Mouse (Mus musculus) heart, adult 2 months (tissue): Measurements from ENCODE around the gene Fam78a. TPM values are rescaled to one million over a fixed set of nuclear protein-coding genes. Genes with fewer than 3 reads are reported as not detected.

Experiments used
- DNase-seq, 2 experiments: peaks; one replicate each; pipeline ENCODE4 v3.0.0; 2021
- H3K27ac ChIP-seq: fragments of 200-600 bp; 2 replicates; pipeline ENCODE4 v1.8.1; 2022
- H3K27me3 ChIP-seq: fragments of 200-500 bp; 2 replicates; pipeline ENCODE4 v1.6.1; 2012; ENCODE audit warnings: mild to moderate bottlenecking, low read length, inconsistent platforms, mixed read lengths; ENCODE audit not compliant: control insufficient read depth, insufficient read depth
- H3K36me3 ChIP-seq: fragments of 200-500 bp; 2 replicates; pipeline ENCODE4 v1.6.1; 2012; ENCODE audit warnings: low read length, inconsistent platforms; ENCODE audit not compliant: control insufficient read depth, insufficient read depth
- H3K4me1 ChIP-seq: fragments of 200-500 bp; 2 replicates; pipeline ENCODE4 v1.6.1; 2011; ENCODE audit warnings: low read length; ENCODE audit not compliant: control insufficient read depth, insufficient read depth
- H3K4me3 ChIP-seq: fragments of 200-600 bp; 2 replicates; pipeline ENCODE4 v1.8.1; 2022
- H3K79me2 ChIP-seq: fragments of 200-500 bp; replicated peaks from 2 replicates; pipeline ENCODE4 v1.6.1; 2012; ENCODE audit warnings: mild to moderate bottlenecking, inconsistent platforms, low read length, moderate library complexity, mixed read lengths; ENCODE audit not compliant: control insufficient read depth, insufficient read depth
- H3K9ac ChIP-seq: fragments of 200-500 bp; 2 replicates; pipeline ENCODE4 v1.6.1; 2012; ENCODE audit warnings: low read depth, mild to moderate bottlenecking, control low read depth, inconsistent platforms, low read length, mixed read lengths
- CTCF ChIP-seq: fragments of 200-600 bp; IDR thresholded peaks from 2 replicates; pipeline ENCODE4 v1.8.1; 2022; ENCODE audit warnings: antibody characterized with exemption, mild to moderate bottlenecking, moderate library complexity
- EP300 ChIP-seq: fragments of 200-500 bp; IDR thresholded peaks from 2 replicates; pipeline ENCODE4 v1.6.1; 2011; ENCODE audit warnings: low read depth, low read length, control low read depth; ENCODE audit not compliant: insufficient read depth
- POLR2A ChIP-seq: fragments of 200-500 bp; IDR thresholded peaks from 2 replicates; pipeline ENCODE4 v1.6.1; 2011; ENCODE audit warnings: mild to moderate bottlenecking, low read depth, low read length, control low read depth; ENCODE audit not compliant: insufficient read depth
- WGBS: fragments of 180-500 bp; shearing (Covaris S2); methylation state at CpG from one replicate; pipeline ENCODE4 v1.1.7; 2018; 5-methylcytosine and 5-hydroxymethylcytosine counted together
- intact Hi-C: fragments of 180-260 bp; cut with DNase I; formaldehyde crosslinking; loops from one replicate; pipeline ENCODE4 v1.15.1; 2025
- polyA plus RNA-seq: library from polyadenylated mRNA; depleted of rRNA; stranded (reverse); fragments of >200 nt; gene quantifications from 2 replicates; pipeline ENCODE4 v1.2.3, GENCODE M21; 2012
- total RNA-seq, 2 experiments: library from RNA; stranded (reverse); gene quantifications; 2 replicates each; pipeline ENCODE4 v1.2.3; 2021

Gene Fam78a
- total and polyA plus RNA-seq, 3 experiments = 15.9 to 19.1 (median 18.7) TPM

- no peak overlapping the region for H3K27ac ChIP-seq
- H3K27me3 ChIP-seq = no peaks in the 10 kb centered on the region
- peaks cover 8% of the 10 kb centered on the region; the same call in 1 of the 2 replicates for H3K4me1 ChIP-seq
- no peak overlapping the region for H3K9ac ChIP-seq
- H3K36me3 ChIP-seq = no peaks in the 10 kb centered on the region
- no peaks in the 10 kb centered on the region for H3K79me2 ChIP-seq
- intact Hi-C loops = no loop called here
- DNase-seq = no peak
- TF ChIP-seq POLR2A = no peak
- TF ChIP-seq CTCF = no peak
- TF ChIP-seq EP300 = no peak
- WGBS = 64% methylated on average over 5 of the region's 5 CpGs
- no peak overlapping the region for H3K4me3 ChIP-seq
Measured at GRCm38 (mm10) chr2:32058716-32059115, 25.9 kb downstream of the Fam78a start.

DNA sequence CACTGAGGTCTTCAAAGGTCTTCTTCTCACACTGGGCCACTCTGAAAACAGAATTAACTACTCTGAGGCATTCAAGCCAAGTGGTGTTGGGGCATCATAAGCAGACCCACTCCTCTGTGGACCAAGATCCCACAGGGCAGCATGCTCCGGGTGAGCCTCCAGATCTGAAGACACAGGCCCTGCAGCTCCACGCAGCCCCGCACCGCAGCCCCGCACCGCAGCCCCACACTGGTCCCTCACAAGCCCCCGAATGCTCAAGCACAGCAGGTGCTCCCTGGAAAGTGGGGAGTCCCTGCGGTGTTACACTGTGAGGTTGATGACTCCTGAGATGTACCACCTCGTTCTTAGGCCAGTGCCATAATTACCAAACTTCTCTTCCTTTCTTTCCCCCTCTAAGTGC, 26.4 kb downstream of the Fam78a start:
- Histone ChIP-seq H3K79me2 (no peaks in the 10 kb centered on the region), H3K4me3 (no peak overlapping the region), H3K9ac (no peak overlapping the region), H3K4me1 (peaks cover 7% of the 10 kb centered on the region; the same call in 1 of the 2 replicates), H3K27ac (no peak overlapping the region), H3K36me3 (no peaks in the 10 kb centered on the region), H3K27me3 (no peaks in the 10 kb centered on the region)
- no peak for DNase-seq
- 88% methylated on average over 9 of the region's 9 CpGs for WGBS
- TF ChIP-seq POLR2A (no peak), CTCF (no peak), EP300 (no peak)
- intact Hi-C loops = no loop called here

DNA sequence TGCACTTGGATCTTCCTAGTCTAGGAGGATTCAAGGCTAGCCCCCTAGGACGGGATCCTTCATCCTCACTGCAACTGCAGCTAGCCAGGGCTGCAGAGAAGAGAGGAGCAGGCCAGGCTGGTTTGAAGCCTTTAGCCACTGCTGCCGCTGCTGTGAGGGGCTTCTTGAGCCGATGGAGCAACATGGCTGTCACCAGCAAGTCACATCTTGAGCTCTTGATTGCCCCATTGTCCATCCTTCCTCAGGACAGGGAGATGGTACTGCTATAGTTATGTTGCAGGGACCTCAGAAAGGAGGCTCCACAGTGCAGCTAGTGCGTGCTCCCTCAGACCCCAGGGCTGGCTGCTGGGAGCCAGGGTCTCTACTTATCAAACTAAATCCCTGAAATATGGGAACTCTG, 26.9 kb downstream of the Fam78a start:
- intact Hi-C loops = no loop called here
- Histone ChIP-seq H3K27ac (no peak overlapping the region), H3K4me1 (peaks cover 3% of the 10 kb centered on the region; the same call in 1 of the 2 replicates)

GRCm38 (mm10) chr2:32057360-32057759, 27.3 kb downstream of the Fam78a start:
- intact Hi-C loops = no loop called here

More for the DNA sequence above, 26.9 kb downstream of the Fam78a start:
- TF ChIP-seq CTCF (no peak), EP300 (no peak), POLR2A (no peak)
- WGBS = 82% methylated on average over 4 of the region's 4 CpGs
- no peak overlapping the region for H3K4me3 ChIP-seq
- DNase-seq = no peak
- H3K79me2 ChIP-seq = no peaks in the 10 kb centered on the region
- H3K27me3 ChIP-seq = no peaks in the 10 kb centered on the region
- H3K9ac ChIP-seq = no peak overlapping the region
- H3K36me3 ChIP-seq = no peaks in the 10 kb centered on the region

DNA sequence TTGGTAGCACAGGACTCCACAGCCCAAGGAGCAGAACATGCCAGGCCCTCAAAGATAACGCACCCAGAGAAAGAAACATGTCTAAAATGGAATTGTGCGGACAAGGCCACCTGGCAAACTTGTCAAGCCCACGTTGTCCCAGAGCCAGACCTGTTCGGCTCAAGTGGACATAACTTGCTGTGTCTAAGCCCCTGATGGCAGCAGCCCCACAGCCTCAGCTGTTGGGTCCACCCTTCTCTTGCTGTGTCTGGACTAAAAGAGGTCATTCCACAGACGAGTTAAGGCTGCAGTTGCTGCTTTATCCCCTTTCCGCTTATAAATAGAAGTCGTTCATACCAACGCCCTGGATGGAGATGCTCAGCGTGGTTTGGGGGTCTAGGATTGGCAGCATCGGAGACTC, 28.1 kb downstream of the Fam78a start:
- TF ChIP-seq POLR2A (no peak), EP300 (no peak), CTCF (no peak)
- Histone ChIP-seq H3K36me3 (no peaks in the 10 kb centered on the region), H3K9ac (no peak overlapping the region), H3K79me2 (no peaks in the 10 kb centered on the region), H3K4me1 (peaks cover 3% of the 10 kb centered on the region; the same call in 1 of the 2 replicates), H3K4me3 (no peak overlapping the region), H3K27me3 (no peaks in the 10 kb centered on the region), H3K27ac (no peak overlapping the region; the same call in 1 of the 2 replicates)
- DNase-seq = no peak
- WGBS = 52% methylated on average over 10 of the region's 10 CpGs
- intact Hi-C loops = no loop called here

More at GRCm38 (mm10) chr2:32057360-32057759, 27.3 kb downstream of the Fam78a start:
- Histone ChIP-seq H3K79me2 (no peaks in the 10 kb centered on the region), H3K4me1 (peaks cover 3% of the 10 kb centered on the region; the same call in 1 of the 2 replicates), H3K27ac (no peak overlapping the region), H3K36me3 (no peaks in the 10 kb centered on the region), H3K27me3 (no peaks in the 10 kb centered on the region), H3K9ac (no peak overlapping the region), H3K4me3 (no peak overlapping the region)
- 85% methylated on average over 2 of the region's 2 CpGs for WGBS
- TF ChIP-seq EP300 (no peak), CTCF (no peak), POLR2A (no peak)
- DNase-seq = no peak

GRCm38 (mm10) chr2:32055357-32055965, 29.2 kb downstream of the Fam78a start:
- Histone ChIP-seq H3K27ac (no peak overlapping the region), H3K9ac (no peak overlapping the region), H3K79me2 (no peaks in the 10 kb centered on the region), H3K4me3 (no peak overlapping the region), H3K27me3 (no peaks in the 10 kb centered on the region), H3K4me1 (peaks cover 3% of the 10 kb centered on the region; the same call in 1 of the 2 replicates), H3K36me3 (no peaks in the 10 kb centered on the region)
- TF ChIP-seq CTCF (no peak), EP300 (no peak)
- intact Hi-C loops = no loop called here
- DNase-seq = no peak
- 61% methylated on average over 7 of the region's 7 CpGs for WGBS
